Mouse (Mus musculus): Measurements from ENCODE around the gene Ppp1r9b. TPM values are rescaled to one million over a fixed set of nuclear protein-coding genes. Genes with fewer than 3 reads are reported as not detected.
A peak's percentile ranks its signal among the peaks of the same experiment; 100 is the strongest.

Gene Ppp1r9b
- polyA plus RNA-seq, 1 experiment from 2014 or later = 10.6 TPM

- Histone ChIP-seq H3K9me3 (replicated peaks; ENCODE audit: low read length) (no peaks in the 10 kb centered on the region), H3K4me1 (replicated peaks; ENCODE audit: insufficient read depth, low read length) (peaks cover 47% of the 10 kb centered on the region), H3K4me3 (replicated peaks; ENCODE audit: low read depth, low read length) (peak overlapping the region; percentile 90), H3K36me3 (ENCODE audit: insufficient read depth, low read length) (peaks cover 26% of the 10 kb centered on the region; the same call in 1 of the 2 replicates), H3K9ac (ENCODE audit: low read depth, low read length) (peak overlapping the region; percentile 15), H3K27me3 (ENCODE audit: insufficient read depth, low read length) (no peaks in the 10 kb centered on the region), H3K27ac (no peak overlapping the region; the same call in 1 of the 2 replicates), H3K4me2 (ENCODE audit: low read length) (peak overlapping the region; percentile 97)
- TF ChIP-seq CTCF (IDR thresholded peaks at IDR 0.05; ENCODE audit: low read depth) = no peak
- DNase-seq (ENCODE audit: low spot score) (no peak), ATAC-seq (replicated peaks; ENCODE audit: low FRiP score, low read depth) (no peak)
- WGBS = 29% methylated on average over 10 of the region's 10 CpGs
Measured at GRCm38 (mm10) chr11:94994208-94994814, 3.5 kb downstream of the Ppp1r9b start.

GRCm38 (mm10) chr11:94994947-94995772 lies 4.3 kb downstream of the Ppp1r9b start:
- peak overlapping the region; percentile 90; the same call in 1 of the 2 replicates for H3K4me3 ChIP-seq (replicated peaks; ENCODE audit: low read depth, low read length)
- peak overlapping the region; percentile 97 for H3K4me2 ChIP-seq (ENCODE audit: low read length)
- no peaks in the 10 kb centered on the region for H3K27me3 ChIP-seq (ENCODE audit: insufficient read depth, low read length)
- peaks cover 40% of the 10 kb centered on the region for H3K4me1 ChIP-seq (replicated peaks; ENCODE audit: insufficient read depth, low read length)
- TF ChIP-seq CTCF (IDR thresholded peaks at IDR 0.05; ENCODE audit: low read depth) = no peak
- ATAC-seq (replicated peaks; ENCODE audit: low FRiP score, low read depth) (no peak), DNase-seq (ENCODE audit: low spot score) (no peak)
- H3K9ac ChIP-seq (ENCODE audit: low read depth, low read length) = peak overlapping the region; percentile 15; the same call in 1 of the 2 replicates
- WGBS = 69% methylated on average over 11 of the region's 11 CpGs
- H3K9me3 ChIP-seq (replicated peaks; ENCODE audit: low read length) = no peaks in the 10 kb centered on the region
- H3K36me3 ChIP-seq (ENCODE audit: insufficient read depth, low read length) = peaks cover 33% of the 10 kb centered on the region; the same call in 1 of the 2 replicates
- no peak overlapping the region for H3K27ac ChIP-seq

GRCm38 (mm10) chr11:94996101-94996500 lies 5.3 kb downstream of the Ppp1r9b start:
- no peaks in the 10 kb centered on the region for H3K9me3 ChIP-seq (replicated peaks; ENCODE audit: low read length)
- no peak overlapping the region for H3K4me3 ChIP-seq (replicated peaks; ENCODE audit: low read depth, low read length)
- WGBS = 76% methylated on average over 8 of the region's 8 CpGs
- no peak for TF ChIP-seq CTCF (IDR thresholded peaks at IDR 0.05; ENCODE audit: low read depth)
- ATAC-seq (replicated peaks; ENCODE audit: low FRiP score, low read depth) = no peak
- H3K4me1 ChIP-seq (replicated peaks; ENCODE audit: insufficient read depth, low read length) = peaks cover 41% of the 10 kb centered on the region
- peaks cover 33% of the 10 kb centered on the region; the same call in 1 of the 2 replicates for H3K36me3 ChIP-seq (ENCODE audit: insufficient read depth, low read length)
- H3K9ac ChIP-seq (ENCODE audit: low read depth, low read length) = no peak overlapping the region
- H3K4me2 ChIP-seq (ENCODE audit: low read length) = no peak overlapping the region
- no peak for DNase-seq (ENCODE audit: low spot score)
- no peaks in the 10 kb centered on the region for H3K27me3 ChIP-seq (ENCODE audit: insufficient read depth, low read length)
- H3K27ac ChIP-seq = no peak overlapping the region

- Histone ChIP-seq H3K4me2 (ENCODE audit: low read length) (no peak overlapping the region), H3K4me1 (replicated peaks; ENCODE audit: insufficient read depth, low read length) (peaks cover 41% of the 10 kb centered on the region), H3K9ac (ENCODE audit: low read depth, low read length) (no peak overlapping the region), H3K4me3 (replicated peaks; ENCODE audit: low read depth, low read length) (no peak overlapping the region), H3K36me3 (ENCODE audit: insufficient read depth, low read length) (peaks cover 38% of the 10 kb centered on the region; the same call in 1 of the 2 replicates), H3K9me3 (replicated peaks; ENCODE audit: low read length) (no peaks in the 10 kb centered on the region), H3K27me3 (ENCODE audit: insufficient read depth, low read length) (no peaks in the 10 kb centered on the region), H3K27ac (no peak overlapping the region)
- no peak for TF ChIP-seq CTCF (IDR thresholded peaks at IDR 0.05; ENCODE audit: low read depth)
- ATAC-seq (replicated peaks; ENCODE audit: low FRiP score, low read depth) (no peak), DNase-seq (ENCODE audit: low spot score) (no peak)
- 91% methylated on average over 6 of the region's 6 CpGs for WGBS
Measured at GRCm38 (mm10) chr11:94996984-94997383, 6.1 kb downstream of the Ppp1r9b start.

GRCm38 (mm10) chr11:94997596-94997995 lies 6.8 kb downstream of the Ppp1r9b start:
- no peaks in the 10 kb centered on the region for H3K27me3 ChIP-seq (ENCODE audit: insufficient read depth, low read length)
- H3K9ac ChIP-seq (ENCODE audit: low read depth, low read length) = no peak overlapping the region
- H3K4me1 ChIP-seq (replicated peaks; ENCODE audit: insufficient read depth, low read length) = peaks cover 38% of the 10 kb centered on the region
- H3K27ac ChIP-seq = no peak overlapping the region
- H3K9me3 ChIP-seq (replicated peaks; ENCODE audit: low read length) = no peaks in the 10 kb centered on the region
- ATAC-seq (replicated peaks; ENCODE audit: low FRiP score, low read depth) = no peak
- H3K36me3 ChIP-seq (ENCODE audit: insufficient read depth, low read length) = peaks cover 42% of the 10 kb centered on the region; the same call in 1 of the 2 replicates
- WGBS = 51% methylated on average over 5 of the region's 5 CpGs
- no peak overlapping the region for H3K4me3 ChIP-seq (replicated peaks; ENCODE audit: low read depth, low read length)
- no peak overlapping the region for H3K4me2 ChIP-seq (ENCODE audit: low read length)
- no peak for TF ChIP-seq CTCF (IDR thresholded peaks at IDR 0.05; ENCODE audit: low read depth)
- no peak for DNase-seq (ENCODE audit: low spot score)

- H3K27me3 ChIP-seq (ENCODE audit: insufficient read depth, low read length) = no peaks in the 10 kb centered on the region
- no peaks in the 10 kb centered on the region for H3K9me3 ChIP-seq (replicated peaks; ENCODE audit: low read length)
- ATAC-seq (replicated peaks; ENCODE audit: low FRiP score, low read depth) (no peak), DNase-seq (ENCODE audit: low spot score) (no peak)
- H3K4me1 ChIP-seq (replicated peaks; ENCODE audit: insufficient read depth, low read length) = peaks cover 34% of the 10 kb centered on the region
- H3K4me3 ChIP-seq (replicated peaks; ENCODE audit: low read depth, low read length) = no peak overlapping the region
- TF ChIP-seq CTCF (IDR thresholded peaks at IDR 0.05; ENCODE audit: low read depth) = no peak
- H3K27ac ChIP-seq = no peak overlapping the region
- H3K4me2 ChIP-seq (ENCODE audit: low read length) = no peak overlapping the region
- WGBS = 77% methylated on average over 16 of the region's 16 CpGs
- H3K36me3 ChIP-seq (ENCODE audit: insufficient read depth, low read length) = peaks cover 47% of the 10 kb centered on the region
- H3K9ac ChIP-seq (ENCODE audit: low read depth, low read length) = no peak overlapping the region
Measured at GRCm38 (mm10) chr11:94998041-94998531, 7.3 kb downstream of the Ppp1r9b start.
